Mouse (Mus musculus): ENCODE results near the gene Mlec.

Mlec gene

GRCm38 (mm10) chr5:115139124-115139523 is 18.9 kb downstream of the Mlec start:
- in situ Hi-C loops (cut with MboI; ENCODE audit: low pct_unique_long_range_greater_than_20kb in 1 of 2, low sequenced_read_pairs in 2 of 2, unreplicated experiment in 1 of 2): no loop called here

GRCm38 (mm10) chr5:115134234-115135165 is 23.5 kb downstream of the Mlec start, which contains the start of gene Unc119b:
Unc119b (minus strand) TSS chr5:115134975.
- in situ Hi-C loops (cut with MboI; ENCODE audit: low pct_unique_long_range_greater_than_20kb in 1 of 2, low sequenced_read_pairs in 2 of 2, unreplicated experiment in 1 of 2): no loop called here

- in situ Hi-C loops (cut with MboI; ENCODE audit: low pct_unique_long_range_greater_than_20kb in 1 of 2, low sequenced_read_pairs in 2 of 2, unreplicated experiment in 1 of 2): no loop called here
These were observed 24.5 kb downstream of the Mlec start for GRCm38 (mm10) chr5:115133358-115134066.

GRCm38 (mm10) chr5:115132465-115132864 is 25.5 kb downstream of the Mlec start:
- in situ Hi-C loops (cut with MboI; ENCODE audit: low pct_unique_long_range_greater_than_20kb in 1 of 2, low sequenced_read_pairs in 2 of 2, unreplicated experiment in 1 of 2): no loop called here

- in situ Hi-C loops (cut with MboI; ENCODE audit: low pct_unique_long_range_greater_than_20kb in 1 of 2, low sequenced_read_pairs in 2 of 2, unreplicated experiment in 1 of 2): no loop called here
These were observed 28.7 kb downstream of the Mlec start for GRCm38 (mm10) chr5:115129328-115129727.

GRCm38 (mm10) chr5:115127421-115128179 is 30.4 kb downstream of the Mlec start:
- in situ Hi-C loops (cut with MboI; ENCODE audit: low pct_unique_long_range_greater_than_20kb in 1 of 2, low sequenced_read_pairs in 2 of 2, unreplicated experiment in 1 of 2): no loop called here

- in situ Hi-C loops (cut with MboI; ENCODE audit: low pct_unique_long_range_greater_than_20kb in 1 of 2, low sequenced_read_pairs in 2 of 2, unreplicated experiment in 1 of 2): no loop called here
These were observed 31.2 kb downstream of the Mlec start for GRCm38 (mm10) chr5:115126578-115127312.

- in situ Hi-C loops (cut with MboI; ENCODE audit: low pct_unique_long_range_greater_than_20kb in 1 of 2, low sequenced_read_pairs in 2 of 2, unreplicated experiment in 1 of 2): no loop called here
These were observed 32.6 kb downstream of the Mlec start for GRCm38 (mm10) chr5:115125211-115125871.

GRCm38 (mm10) chr5:115124690-115125089 is 33.3 kb downstream of the Mlec start:
- in situ Hi-C loops (cut with MboI; ENCODE audit: low pct_unique_long_range_greater_than_20kb in 1 of 2, low sequenced_read_pairs in 2 of 2, unreplicated experiment in 1 of 2): no loop called here

GRCm38 (mm10) chr5:115120978-115121377 is 37.0 kb downstream of the Mlec start:
- in situ Hi-C loops (cut with MboI; ENCODE audit: low pct_unique_long_range_greater_than_20kb in 1 of 2, low sequenced_read_pairs in 2 of 2, unreplicated experiment in 1 of 2): no loop called here

- in situ Hi-C loops (cut with MboI; ENCODE audit: low pct_unique_long_range_greater_than_20kb in 1 of 2, low sequenced_read_pairs in 2 of 2, unreplicated experiment in 1 of 2): loop anchor here in 1 of 2 experiments (5.0 kb wide), 1 partner anchor 108 kb away; no protein-coding TSS in a partner anchor
These were observed 38.9 kb downstream of the Mlec start, which contains the start of gene Acads for GRCm38 (mm10) chr5:115118961-115119570. Acads (minus strand) TSS chr5:115119346.

GRCm38 (mm10) chr5:115117467-115117866 is 40.5 kb downstream of the Mlec start:
- in situ Hi-C loops (cut with MboI; ENCODE audit: low pct_unique_long_range_greater_than_20kb in 1 of 2, low sequenced_read_pairs in 2 of 2, unreplicated experiment in 1 of 2): loop anchor here in 1 of 2 experiments (5.0 kb wide), 1 partner anchor 110 kb away; no protein-coding TSS in a partner anchor

- in situ Hi-C loops (cut with MboI; ENCODE audit: low pct_unique_long_range_greater_than_20kb in 1 of 2, low sequenced_read_pairs in 2 of 2, unreplicated experiment in 1 of 2): loop anchor here in 1 of 2 experiments (5.0 kb wide), 1 partner anchor 111 kb away; no protein-coding TSS in a partner anchor
These were observed 41.6 kb downstream of the Mlec start for GRCm38 (mm10) chr5:115116426-115116825.

- in situ Hi-C loops (cut with MboI; ENCODE audit: low pct_unique_long_range_greater_than_20kb in 1 of 2, low sequenced_read_pairs in 2 of 2, unreplicated experiment in 1 of 2): no loop called here
These were observed 43.5 kb downstream of the Mlec start for GRCm38 (mm10) chr5:115114501-115114900.

GRCm38 (mm10) chr5:115113244-115113643 is 44.7 kb downstream of the Mlec start:
- in situ Hi-C loops (cut with MboI; ENCODE audit: low pct_unique_long_range_greater_than_20kb in 1 of 2, low sequenced_read_pairs in 2 of 2, unreplicated experiment in 1 of 2): no loop called here

- in situ Hi-C loops (cut with MboI; ENCODE audit: low pct_unique_long_range_greater_than_20kb in 1 of 2, low sequenced_read_pairs in 2 of 2, unreplicated experiment in 1 of 2): no loop called here
These were observed 46.8 kb downstream of the Mlec start for GRCm38 (mm10) chr5:115111156-115111555.

GRCm38 (mm10) chr5:115103253-115103652 is 54.7 kb downstream of the Mlec start:
- in situ Hi-C loops (cut with MboI; ENCODE audit: low pct_unique_long_range_greater_than_20kb in 1 of 2, low sequenced_read_pairs in 2 of 2, unreplicated experiment in 1 of 2): loop anchor here in 1 of 2 experiments (5.0 kb wide), 1 partner anchor 126 kb away; no protein-coding TSS in a partner anchor
